Mouse (Mus musculus) heart, adult 2 months (tissue): Measurements from ENCODE around the gene Enpep. TPM values are rescaled to one million over a fixed set of nuclear protein-coding genes. Genes with fewer than 3 reads are reported as not detected.

Source experiments
- DNase-seq, 2 experiments: peaks; one replicate each; pipeline ENCODE4 v3.0.0; 2021
- H3K27ac ChIP-seq: fragments of 200-600 bp; 2 replicates; pipeline ENCODE4 v1.8.1; 2022
- H3K27me3 ChIP-seq: fragments of 200-500 bp; 2 replicates; pipeline ENCODE4 v1.6.1; 2012; ENCODE audit warnings: mild to moderate bottlenecking, low read length, inconsistent platforms, mixed read lengths; ENCODE audit not compliant: control insufficient read depth, insufficient read depth
- H3K36me3 ChIP-seq: fragments of 200-500 bp; 2 replicates; pipeline ENCODE4 v1.6.1; 2012; ENCODE audit warnings: low read length, inconsistent platforms; ENCODE audit not compliant: control insufficient read depth, insufficient read depth
- H3K4me1 ChIP-seq: fragments of 200-500 bp; 2 replicates; pipeline ENCODE4 v1.6.1; 2011; ENCODE audit warnings: low read length; ENCODE audit not compliant: control insufficient read depth, insufficient read depth
- H3K4me3 ChIP-seq: fragments of 200-600 bp; 2 replicates; pipeline ENCODE4 v1.8.1; 2022
- H3K79me2 ChIP-seq: fragments of 200-500 bp; replicated peaks from 2 replicates; pipeline ENCODE4 v1.6.1; 2012; ENCODE audit warnings: mild to moderate bottlenecking, inconsistent platforms, low read length, moderate library complexity, mixed read lengths; ENCODE audit not compliant: control insufficient read depth, insufficient read depth
- H3K9ac ChIP-seq: fragments of 200-500 bp; 2 replicates; pipeline ENCODE4 v1.6.1; 2012; ENCODE audit warnings: low read depth, mild to moderate bottlenecking, control low read depth, inconsistent platforms, low read length, mixed read lengths
- CTCF ChIP-seq: fragments of 200-600 bp; IDR thresholded peaks from 2 replicates; pipeline ENCODE4 v1.8.1; 2022; ENCODE audit warnings: antibody characterized with exemption, mild to moderate bottlenecking, moderate library complexity
- EP300 ChIP-seq: fragments of 200-500 bp; IDR thresholded peaks from 2 replicates; pipeline ENCODE4 v1.6.1; 2011; ENCODE audit warnings: low read depth, low read length, control low read depth; ENCODE audit not compliant: insufficient read depth
- POLR2A ChIP-seq: fragments of 200-500 bp; IDR thresholded peaks from 2 replicates; pipeline ENCODE4 v1.6.1; 2011; ENCODE audit warnings: mild to moderate bottlenecking, low read depth, low read length, control low read depth; ENCODE audit not compliant: insufficient read depth
- WGBS: fragments of 180-500 bp; shearing (Covaris S2); methylation state at CpG from one replicate; pipeline ENCODE4 v1.1.7; 2018; 5-methylcytosine and 5-hydroxymethylcytosine counted together
- intact Hi-C: fragments of 180-260 bp; cut with DNase I; formaldehyde crosslinking; loops from one replicate; pipeline ENCODE4 v1.15.1; 2025
- polyA plus RNA-seq: library from polyadenylated mRNA; depleted of rRNA; stranded (reverse); fragments of >200 nt; gene quantifications from 2 replicates; pipeline ENCODE4 v1.2.3, GENCODE M21; 2012
- total RNA-seq, 2 experiments: library from RNA; stranded (reverse); gene quantifications; 2 replicates each; pipeline ENCODE4 v1.2.3; 2021

The Enpep gene
- total and polyA plus RNA-seq, 3 experiments = 5.1 to 6.2 (median 5.9) TPM

- H3K27ac ChIP-seq = no peak overlapping the region
- no peak overlapping the region for H3K4me3 ChIP-seq
- 72% methylated on average over 2 of the region's 2 CpGs for WGBS
- intact Hi-C loops = no loop called here
- no peaks in the 10 kb centered on the region for H3K36me3 ChIP-seq
- no peak for DNase-seq
- no peaks in the 10 kb centered on the region for H3K27me3 ChIP-seq
- H3K79me2 ChIP-seq = no peaks in the 10 kb centered on the region
- H3K9ac ChIP-seq = no peak overlapping the region
- TF ChIP-seq POLR2A (no peak), EP300 (no peak), CTCF (no peak)
- no peaks in the 10 kb centered on the region for H3K4me1 ChIP-seq
Observed at GRCm38 (mm10) chr3:129364818-129365390, 32.4 kb upstream of the Enpep start.

DNA sequence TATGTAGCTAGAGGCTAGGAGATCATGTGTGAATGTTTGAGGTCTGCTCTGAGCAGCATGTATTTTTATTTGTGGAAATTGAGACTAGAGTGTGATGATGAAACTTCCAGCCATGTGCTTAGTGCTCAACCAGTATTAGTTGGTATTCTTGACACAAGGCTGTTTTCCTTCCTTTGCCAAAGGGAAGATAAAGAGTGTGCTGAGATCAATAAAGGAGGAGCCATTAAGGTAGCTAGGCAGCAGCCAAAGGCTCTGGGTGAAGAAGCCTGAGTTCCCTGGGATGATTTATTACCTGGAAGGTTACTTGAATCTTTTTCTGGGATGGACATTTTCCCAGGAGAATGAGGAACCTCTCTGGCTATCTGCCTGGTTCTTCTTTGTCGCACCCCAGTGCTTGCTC lies 30.9 kb upstream of the Enpep start:
- WGBS = 97% methylated on average over 1 of the region's 1 CpGs
- intact Hi-C loops = no loop called here
- no peak for TF ChIP-seq CTCF
- TF ChIP-seq POLR2A = no peak
- no peak for TF ChIP-seq EP300

DNA sequence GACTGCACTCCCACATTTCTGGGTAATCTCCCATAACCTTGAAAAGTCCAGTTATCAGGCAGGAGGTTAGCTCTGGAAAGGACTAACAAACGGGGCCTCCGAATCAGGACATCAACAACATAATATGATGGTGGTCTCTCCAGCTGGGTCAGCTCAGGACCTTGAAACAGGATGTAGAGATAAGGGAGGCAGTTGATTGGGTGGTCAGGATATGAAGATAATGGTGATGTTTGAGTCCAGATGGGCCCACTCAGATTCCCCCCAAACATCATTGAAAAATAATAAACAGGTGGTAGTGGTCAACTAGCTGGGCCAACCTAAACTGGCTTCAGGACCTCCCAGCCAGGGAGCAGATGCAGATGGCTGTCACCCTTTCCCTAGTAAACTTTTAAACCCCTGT lies 25.6 kb upstream of the Enpep start:
- no peak overlapping the region for H3K27ac ChIP-seq
- H3K36me3 ChIP-seq = no peaks in the 10 kb centered on the region
- H3K4me1 ChIP-seq = no peaks in the 10 kb centered on the region
- H3K9ac ChIP-seq = no peak overlapping the region
- no peaks in the 10 kb centered on the region for H3K27me3 ChIP-seq
- H3K4me3 ChIP-seq = no peak overlapping the region
- no peaks in the 10 kb centered on the region for H3K79me2 ChIP-seq
- no peak for TF ChIP-seq POLR2A
- TF ChIP-seq CTCF = no peak
- TF ChIP-seq EP300 = no peak
- 73% methylated on average over 2 of the region's 2 CpGs for WGBS
- intact Hi-C loops = no loop called here
- no peak for DNase-seq

More for the DNA sequence above, 30.9 kb upstream of the Enpep start:
- no peaks in the 10 kb centered on the region for H3K36me3 ChIP-seq
- H3K4me3 ChIP-seq = no peak overlapping the region
- H3K27me3 ChIP-seq = no peaks in the 10 kb centered on the region
- H3K79me2 ChIP-seq = no peaks in the 10 kb centered on the region
- H3K4me1 ChIP-seq = no peaks in the 10 kb centered on the region
- H3K9ac ChIP-seq = no peak overlapping the region
- H3K27ac ChIP-seq = no peak overlapping the region
- DNase-seq = no peak

DNA sequence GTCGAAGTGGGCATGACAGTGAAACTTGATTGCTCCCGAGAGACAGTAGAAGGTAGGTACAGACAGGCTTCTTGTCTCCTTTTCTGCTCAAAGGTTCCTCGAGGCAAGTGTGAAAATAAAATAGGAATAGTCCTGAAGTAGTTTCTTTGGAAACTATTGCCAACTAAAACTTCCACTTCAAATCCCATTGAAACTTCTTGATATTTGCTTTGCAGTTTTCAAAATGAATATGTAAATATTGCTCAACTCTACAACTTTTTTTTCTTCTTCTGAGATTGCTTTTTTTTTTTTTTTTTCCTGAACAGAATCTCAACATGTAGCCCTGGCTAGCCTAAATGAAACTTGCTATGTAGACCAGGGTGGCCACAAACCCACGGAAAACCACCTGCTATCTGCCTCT lies 21.4 kb upstream of the Enpep start:
- no peak for DNase-seq
- intact Hi-C loops = no loop called here
- no peaks in the 10 kb centered on the region for H3K79me2 ChIP-seq
- no peaks in the 10 kb centered on the region for H3K36me3 ChIP-seq
- no peaks in the 10 kb centered on the region for H3K27me3 ChIP-seq
- no peak overlapping the region for H3K9ac ChIP-seq
- H3K4me1 ChIP-seq = no peaks in the 10 kb centered on the region
- no peak overlapping the region for H3K27ac ChIP-seq
- no peak overlapping the region for H3K4me3 ChIP-seq
- 64% methylated on average over 4 of the region's 4 CpGs for WGBS
- TF ChIP-seq EP300 = no peak
- no peak for TF ChIP-seq POLR2A
- TF ChIP-seq CTCF = no peak

- H3K79me2 ChIP-seq = no peaks in the 10 kb centered on the region
- WGBS = 41% methylated on average over 11 of the region's 11 CpGs
- H3K27me3 ChIP-seq = no peaks in the 10 kb centered on the region
Observed at GRCm38 (mm10) chr3:129351320-129351877, 18.9 kb upstream of the Enpep start.

GRCm38 (mm10) chr3:129347277-129347676 lies 14.8 kb upstream of the Enpep start:
- Histone ChIP-seq H3K79me2 (no peaks in the 10 kb centered on the region), H3K9ac (no peak overlapping the region), H3K36me3 (no peaks in the 10 kb centered on the region), H3K4me3 (no peak overlapping the region), H3K4me1 (no peaks in the 10 kb centered on the region), H3K27me3 (no peaks in the 10 kb centered on the region), H3K27ac (no peak overlapping the region)
- 87% methylated on average over 10 of the region's 10 CpGs for WGBS
- DNase-seq = no peak
- intact Hi-C loops = no loop called here
- TF ChIP-seq CTCF = no peak
- no peak for TF ChIP-seq EP300
- no peak for TF ChIP-seq POLR2A

More at GRCm38 (mm10) chr3:129351320-129351877, 18.9 kb upstream of the Enpep start:
- intact Hi-C loops = no loop called here
- no peak overlapping the region for H3K27ac ChIP-seq
- no peaks in the 10 kb centered on the region for H3K36me3 ChIP-seq
- DNase-seq = no peak
- no peak overlapping the region for H3K4me3 ChIP-seq
- TF ChIP-seq EP300 = no peak
- TF ChIP-seq POLR2A = no peak
- TF ChIP-seq CTCF = no peak
- no peaks in the 10 kb centered on the region for H3K4me1 ChIP-seq
- no peak overlapping the region for H3K9ac ChIP-seq
